Mouse (Mus musculus): ENCODE results near the gene Hdac9. TPM values are rescaled to one million over a fixed set of nuclear protein-coding genes. Genes with fewer than 3 reads are reported as not detected.

Hdac9 gene
- polyA plus RNA-seq, 1 experiment from 2014 or later, result 12.0 TPM

DNA sequence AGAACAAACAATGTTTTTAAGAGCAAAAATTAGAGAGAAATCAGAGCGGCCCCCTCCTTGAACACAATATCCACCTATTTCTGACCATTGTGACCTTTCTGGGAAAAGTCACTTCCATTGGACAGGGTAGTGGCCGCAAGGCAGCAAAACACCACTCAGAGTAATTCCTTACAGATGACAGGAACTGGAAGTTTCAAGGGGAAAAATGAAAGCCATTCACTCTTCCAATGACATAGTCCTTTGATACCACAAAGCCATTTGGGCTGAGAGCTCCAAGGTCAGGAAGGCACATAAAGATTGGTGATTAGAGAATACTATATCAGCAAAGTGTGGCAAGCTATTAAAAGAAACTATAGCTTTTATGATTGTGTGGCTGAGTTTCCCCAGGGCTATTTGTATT is 574.1 kb downstream of the Hdac9 start:
- ATAC-seq (ENCODE audit: low FRiP score) (no peak), DNase-seq (ENCODE audit: low spot score) (no peak)
- no peak overlapping the region for H3K4me2 ChIP-seq (replicated peaks)
- WGBS, result 88% methylated on average over 2 of the region's 2 CpGs
- no peaks in the 10 kb centered on the region for H3K9me3 ChIP-seq (ENCODE audit: control insufficient read depth, low read length)
- no peak overlapping the region for H3K9ac ChIP-seq
- H3K4me3 ChIP-seq (replicated peaks; ENCODE audit: low read length), result no peak overlapping the region
- no peaks in the 10 kb centered on the region for H3K27me3 ChIP-seq (ENCODE audit: control insufficient read depth, insufficient read depth, low read length)
- H3K4me1 ChIP-seq (replicated peaks; ENCODE audit: control insufficient read depth, insufficient read depth, low read length), result no peaks in the 10 kb centered on the region
- no peaks in the 10 kb centered on the region for H3K36me3 ChIP-seq (replicated peaks; ENCODE audit: control insufficient read depth, insufficient read depth)
- H3K27ac ChIP-seq, result no peak overlapping the region

DNA sequence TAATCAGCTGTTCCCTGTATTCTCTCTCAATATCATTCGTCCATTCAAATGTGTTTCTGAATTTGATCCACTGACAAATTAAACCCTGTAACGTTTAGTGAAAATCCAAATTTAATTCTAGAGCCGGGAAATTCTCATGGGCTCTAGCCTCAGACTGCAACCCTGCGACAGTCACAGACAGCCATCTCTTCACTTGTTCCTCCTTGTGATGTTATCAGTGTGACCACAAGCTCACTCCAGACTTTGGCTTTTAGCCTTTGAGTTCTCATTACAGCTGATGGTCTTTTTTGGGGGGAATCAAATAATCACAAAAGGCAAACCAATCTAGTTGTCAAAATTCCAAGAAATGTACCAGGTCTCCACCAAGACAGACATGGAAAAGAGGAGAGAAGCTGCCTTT is 578.0 kb downstream of the Hdac9 start:
- ATAC-seq (ENCODE audit: low FRiP score), result no peak
- no peaks in the 10 kb centered on the region for H3K27me3 ChIP-seq (ENCODE audit: control insufficient read depth, insufficient read depth, low read length)
- no peak overlapping the region for H3K4me3 ChIP-seq (replicated peaks; ENCODE audit: low read length)
- no peaks in the 10 kb centered on the region for H3K4me1 ChIP-seq (replicated peaks; ENCODE audit: control insufficient read depth, insufficient read depth, low read length)
- H3K27ac ChIP-seq, result no peak overlapping the region
- DNase-seq (ENCODE audit: low spot score), result no peak
- H3K9me3 ChIP-seq (ENCODE audit: control insufficient read depth, low read length), result no peaks in the 10 kb centered on the region
- H3K4me2 ChIP-seq (replicated peaks), result no peak overlapping the region
- 83% methylated on average over 4 of the region's 4 CpGs for WGBS
- no peak overlapping the region for H3K9ac ChIP-seq
- H3K36me3 ChIP-seq (replicated peaks; ENCODE audit: control insufficient read depth, insufficient read depth), result no peaks in the 10 kb centered on the region

DNA sequence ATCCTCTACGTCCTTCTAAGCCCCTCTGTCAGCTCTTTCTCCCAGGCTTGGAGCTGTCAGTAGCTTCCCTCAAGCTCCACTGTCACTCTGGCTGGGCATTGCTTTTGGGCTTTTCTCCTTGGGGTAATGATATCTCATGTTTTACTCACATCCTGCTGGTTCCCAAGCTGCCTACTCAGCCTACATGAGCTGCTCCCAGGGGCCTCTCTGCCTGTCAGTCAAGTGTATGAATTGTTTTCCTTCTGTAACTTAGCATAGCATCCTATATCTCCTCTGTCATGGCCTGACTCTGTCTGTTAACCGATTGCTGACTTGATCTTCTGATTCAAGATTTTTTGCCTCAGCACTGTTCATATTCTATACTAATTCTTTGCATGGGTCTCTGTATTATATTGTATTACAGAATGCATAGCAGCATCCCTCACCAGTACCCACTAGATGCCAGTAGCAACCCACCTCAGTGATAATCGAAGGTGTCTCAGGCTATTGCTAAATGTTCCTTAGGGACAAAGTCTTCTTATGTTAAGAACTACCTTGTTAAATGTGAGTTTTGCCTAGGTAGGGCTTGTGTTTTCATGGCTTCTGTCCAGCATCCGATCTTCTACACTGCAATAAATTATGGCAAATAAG is 582.3 kb downstream of the Hdac9 start:
- H3K9me3 ChIP-seq (ENCODE audit: control insufficient read depth, low read length), result no peaks in the 10 kb centered on the region
- no peak overlapping the region for H3K27ac ChIP-seq
- no peak overlapping the region for H3K4me2 ChIP-seq (replicated peaks)
- DNase-seq (ENCODE audit: low spot score) (no peak), ATAC-seq (ENCODE audit: low FRiP score) (no peak)
- no peaks in the 10 kb centered on the region for H3K4me1 ChIP-seq (replicated peaks; ENCODE audit: control insufficient read depth, insufficient read depth, low read length)
- H3K9ac ChIP-seq, result no peak overlapping the region
- no peak overlapping the region for H3K4me3 ChIP-seq (replicated peaks; ENCODE audit: low read length)
- 78% methylated on average over 4 of the region's 4 CpGs for WGBS
- no peaks in the 10 kb centered on the region for H3K36me3 ChIP-seq (replicated peaks; ENCODE audit: control insufficient read depth, insufficient read depth)
- no peaks in the 10 kb centered on the region for H3K27me3 ChIP-seq (ENCODE audit: control insufficient read depth, insufficient read depth, low read length)

DNA sequence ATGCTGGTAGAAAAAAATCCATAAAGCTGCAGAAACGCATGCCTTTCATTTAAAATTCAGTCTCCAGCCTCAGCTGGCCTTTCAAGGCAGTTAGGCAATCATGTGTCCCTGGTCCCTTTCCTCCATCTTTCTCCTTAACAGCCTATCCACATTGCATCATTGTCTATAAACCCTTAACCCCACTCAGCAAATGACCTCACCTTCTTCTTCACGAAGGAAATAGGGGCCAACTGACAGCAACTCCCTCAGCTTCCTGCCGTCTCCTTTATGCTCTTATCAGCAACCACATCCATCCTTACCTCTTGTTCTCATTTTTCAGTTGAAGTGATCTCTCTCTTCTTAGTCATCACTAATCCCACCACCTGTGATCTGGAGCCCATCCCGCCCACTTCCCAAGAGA is 584.0 kb downstream of the Hdac9 start:
- no peak for DNase-seq (ENCODE audit: low spot score)
- Histone ChIP-seq H3K9me3 (ENCODE audit: control insufficient read depth, low read length) (no peaks in the 10 kb centered on the region), H3K4me3 (replicated peaks; ENCODE audit: low read length) (no peak overlapping the region), H3K4me2 (replicated peaks) (no peak overlapping the region), H3K27ac (no peak overlapping the region), H3K36me3 (replicated peaks; ENCODE audit: control insufficient read depth, insufficient read depth) (no peaks in the 10 kb centered on the region), H3K9ac (no peak overlapping the region), H3K27me3 (ENCODE audit: control insufficient read depth, insufficient read depth, low read length) (no peaks in the 10 kb centered on the region), H3K4me1 (replicated peaks; ENCODE audit: control insufficient read depth, insufficient read depth, low read length) (no peaks in the 10 kb centered on the region)
- WGBS, result 71% methylated on average over 4 of the region's 4 CpGs
- ATAC-seq (ENCODE audit: low FRiP score), result no peak

DNA sequence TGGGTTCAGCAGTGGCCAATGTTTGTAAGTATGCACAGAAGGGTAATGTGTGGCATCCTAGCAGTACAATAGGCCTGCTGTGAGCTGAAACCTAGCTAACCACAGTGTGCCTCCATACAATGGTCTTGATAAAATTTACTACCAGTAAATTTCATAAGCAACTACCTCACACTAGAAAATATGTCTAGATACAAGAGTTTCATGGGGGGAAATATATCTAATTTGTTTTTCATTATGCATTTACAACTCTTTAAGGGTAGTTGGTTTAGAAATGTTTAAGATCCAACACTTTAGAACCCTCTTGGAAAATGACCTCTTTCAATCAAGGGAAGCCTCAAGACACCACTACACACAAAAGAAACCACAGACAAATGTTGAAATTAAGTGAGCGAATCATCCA is 589.8 kb downstream of the Hdac9 start:
- no peaks in the 10 kb centered on the region for H3K4me1 ChIP-seq (replicated peaks; ENCODE audit: control insufficient read depth, insufficient read depth, low read length)
- DNase-seq (ENCODE audit: low spot score) (no peak), ATAC-seq (ENCODE audit: low FRiP score) (no peak)
- H3K36me3 ChIP-seq (replicated peaks; ENCODE audit: control insufficient read depth, insufficient read depth), result no peaks in the 10 kb centered on the region
- H3K9ac ChIP-seq, result no peak overlapping the region
- no peak overlapping the region for H3K4me3 ChIP-seq (replicated peaks; ENCODE audit: low read length)
- no peaks in the 10 kb centered on the region for H3K27me3 ChIP-seq (ENCODE audit: control insufficient read depth, insufficient read depth, low read length)
- no peak overlapping the region for H3K4me2 ChIP-seq (replicated peaks)
- H3K9me3 ChIP-seq (ENCODE audit: control insufficient read depth, low read length), result no peaks in the 10 kb centered on the region
- no peak overlapping the region for H3K27ac ChIP-seq
- 90% methylated on average over 1 of the region's 1 CpGs for WGBS

DNA sequence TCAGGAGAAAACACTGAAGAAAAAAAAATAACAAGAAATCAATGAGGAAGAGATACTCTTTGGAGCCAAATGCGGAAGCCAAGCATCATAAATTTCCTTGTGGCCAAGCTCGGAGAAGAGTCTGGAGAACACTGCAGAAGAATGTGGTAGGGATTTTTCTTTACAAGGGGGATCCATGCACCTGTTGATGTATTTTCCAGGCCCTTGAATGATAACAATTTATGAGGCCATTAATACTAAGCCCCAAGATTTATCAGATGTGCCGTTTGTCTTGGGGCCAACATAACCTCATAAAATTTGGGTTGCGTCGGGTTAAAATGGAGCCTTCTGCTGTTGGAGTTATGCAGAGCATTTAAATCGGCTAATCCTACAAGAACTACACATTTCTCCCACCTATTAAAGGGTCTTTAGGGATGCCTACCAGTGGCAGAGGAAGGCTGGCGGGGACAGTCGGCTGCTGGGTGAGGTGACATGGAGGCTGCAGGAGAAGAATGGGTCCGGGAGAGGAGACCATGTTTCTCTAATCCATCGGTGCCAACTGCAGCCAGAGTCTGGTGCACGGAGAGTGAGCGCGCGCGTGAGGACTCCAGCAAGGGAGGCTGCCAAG is 604.7 kb downstream of the Hdac9 start:
- Histone ChIP-seq H3K27me3 (ENCODE audit: control insufficient read depth, insufficient read depth, low read length) (no peaks in the 10 kb centered on the region), H3K9ac (no peak overlapping the region), H3K4me3 (replicated peaks; ENCODE audit: low read length) (no peak overlapping the region), H3K27ac (no peak overlapping the region), H3K4me2 (replicated peaks) (no peak overlapping the region), H3K36me3 (replicated peaks; ENCODE audit: control insufficient read depth, insufficient read depth) (no peaks in the 10 kb centered on the region), H3K4me1 (replicated peaks; ENCODE audit: control insufficient read depth, insufficient read depth, low read length) (no peaks in the 10 kb centered on the region), H3K9me3 (ENCODE audit: control insufficient read depth, low read length) (no peaks in the 10 kb centered on the region)
- ATAC-seq (ENCODE audit: low FRiP score), result no peak
- no peak for DNase-seq (ENCODE audit: low spot score)
- WGBS, result 89% methylated on average over 15 of the region's 15 CpGs

DNA sequence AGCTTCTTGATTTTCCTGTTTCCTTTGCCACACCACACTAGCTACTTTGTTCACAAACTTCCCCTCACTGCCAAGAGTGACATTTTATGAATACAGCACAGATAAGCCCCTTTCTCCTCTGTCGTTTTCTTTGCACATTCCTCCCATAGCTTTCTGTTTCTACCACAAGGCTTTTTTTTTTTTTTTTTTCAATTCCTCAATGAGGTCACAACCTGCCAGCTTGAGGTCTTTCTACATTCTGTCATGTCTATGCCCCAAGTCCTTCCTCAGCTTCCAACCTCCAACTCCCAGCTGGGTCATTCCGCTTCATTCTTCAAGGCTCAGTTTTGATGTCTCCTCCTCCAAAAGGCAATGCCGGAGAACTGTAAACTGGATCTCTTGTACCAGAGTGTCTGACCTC is 611.4 kb downstream of the Hdac9 start:
- 38% methylated on average over 3 of the region's 3 CpGs for WGBS
- Histone ChIP-seq H3K27me3 (ENCODE audit: control insufficient read depth, insufficient read depth, low read length) (no peaks in the 10 kb centered on the region), H3K4me2 (replicated peaks) (no peak overlapping the region), H3K9me3 (ENCODE audit: control insufficient read depth, low read length) (no peaks in the 10 kb centered on the region), H3K4me3 (replicated peaks; ENCODE audit: low read length) (no peak overlapping the region), H3K4me1 (replicated peaks; ENCODE audit: control insufficient read depth, insufficient read depth, low read length) (no peaks in the 10 kb centered on the region), H3K27ac (no peak overlapping the region), H3K9ac (no peak overlapping the region), H3K36me3 (replicated peaks; ENCODE audit: control insufficient read depth, insufficient read depth) (no peaks in the 10 kb centered on the region)
- ATAC-seq (ENCODE audit: low FRiP score) (no peak), DNase-seq (ENCODE audit: low spot score) (no peak)

DNA sequence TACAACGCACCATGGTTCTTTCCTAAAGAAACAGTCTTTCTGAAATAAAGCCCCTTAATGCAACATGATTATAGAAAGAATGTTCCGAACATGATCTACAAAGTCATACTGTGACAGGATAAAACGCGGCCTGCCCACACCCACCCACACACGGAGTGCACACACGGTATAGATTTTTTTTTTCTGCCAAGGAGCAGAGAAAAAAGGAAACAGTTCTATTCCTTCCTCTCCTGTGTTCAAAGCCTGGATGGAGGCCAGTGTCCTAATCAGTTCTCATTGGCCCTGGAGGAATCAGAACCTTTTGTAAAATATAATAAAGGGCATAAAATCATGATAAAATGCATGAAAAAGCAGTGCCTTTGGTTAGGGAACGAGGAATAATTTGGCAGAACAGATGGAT is 624.5 kb downstream of the Hdac9 start:
- H3K4me1 ChIP-seq (replicated peaks; ENCODE audit: control insufficient read depth, insufficient read depth, low read length), result no peaks in the 10 kb centered on the region
- no peaks in the 10 kb centered on the region for H3K9me3 ChIP-seq (ENCODE audit: control insufficient read depth, low read length)
- H3K4me3 ChIP-seq (replicated peaks; ENCODE audit: low read length), result no peak overlapping the region
- no peaks in the 10 kb centered on the region for H3K27me3 ChIP-seq (ENCODE audit: control insufficient read depth, insufficient read depth, low read length)
- no peak overlapping the region for H3K27ac ChIP-seq
- 58% methylated on average over 7 of the region's 7 CpGs for WGBS
- H3K4me2 ChIP-seq (replicated peaks), result no peak overlapping the region
- DNase-seq (ENCODE audit: low spot score) (no peak), ATAC-seq (ENCODE audit: low FRiP score) (no peak)
- H3K9ac ChIP-seq, result no peak overlapping the region
- H3K36me3 ChIP-seq (replicated peaks; ENCODE audit: control insufficient read depth, insufficient read depth), result no peaks in the 10 kb centered on the region

GRCm38 (mm10) chr12:34287218-34287617 is 629.7 kb downstream of the Hdac9 start:
- H3K9me3 ChIP-seq (ENCODE audit: control insufficient read depth, low read length), result no peaks in the 10 kb centered on the region
- H3K27ac ChIP-seq, result no peak overlapping the region
- no peaks in the 10 kb centered on the region for H3K27me3 ChIP-seq (ENCODE audit: control insufficient read depth, insufficient read depth, low read length)
- DNase-seq (ENCODE audit: low spot score) (no peak), ATAC-seq (ENCODE audit: low FRiP score) (no peak)
- H3K4me3 ChIP-seq (replicated peaks; ENCODE audit: low read length), result no peak overlapping the region
- no peak overlapping the region for H3K4me2 ChIP-seq (replicated peaks)
- WGBS, result 57% methylated on average over 2 of the region's 2 CpGs
- no peaks in the 10 kb centered on the region for H3K4me1 ChIP-seq (replicated peaks; ENCODE audit: control insufficient read depth, insufficient read depth, low read length)
- no peak overlapping the region for H3K9ac ChIP-seq
- H3K36me3 ChIP-seq (replicated peaks; ENCODE audit: control insufficient read depth, insufficient read depth), result no peaks in the 10 kb centered on the region

DNA sequence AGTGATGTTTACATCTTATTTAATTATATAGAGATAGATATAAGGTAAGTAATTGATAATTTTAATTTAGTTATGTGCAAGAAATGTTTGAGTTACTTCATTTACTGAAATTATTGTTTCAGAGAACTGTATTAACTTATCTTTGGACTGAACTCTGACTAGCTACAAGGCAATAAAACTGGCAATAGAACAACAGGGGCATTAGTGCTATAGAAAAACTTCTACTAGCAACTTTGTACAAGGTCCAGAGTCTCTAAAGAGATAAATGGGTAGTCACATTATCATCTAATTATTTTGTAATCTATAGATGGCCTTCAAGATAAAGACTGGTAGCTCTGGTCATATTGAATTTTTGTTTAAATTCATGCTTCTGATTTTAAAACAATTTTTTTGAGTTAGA is 632.0 kb downstream of the Hdac9 start:
- H3K27ac ChIP-seq, result no peak overlapping the region

More for the DNA sequence above, 632.0 kb downstream of the Hdac9 start:
- Histone ChIP-seq H3K4me3 (replicated peaks; ENCODE audit: low read length) (no peak overlapping the region), H3K4me1 (replicated peaks; ENCODE audit: control insufficient read depth, insufficient read depth, low read length) (no peaks in the 10 kb centered on the region), H3K4me2 (replicated peaks) (no peak overlapping the region), H3K27me3 (ENCODE audit: control insufficient read depth, insufficient read depth, low read length) (no peaks in the 10 kb centered on the region), H3K9ac (no peak overlapping the region), H3K36me3 (replicated peaks; ENCODE audit: control insufficient read depth, insufficient read depth) (no peaks in the 10 kb centered on the region), H3K9me3 (ENCODE audit: control insufficient read depth, low read length) (no peaks in the 10 kb centered on the region)
- DNase-seq (ENCODE audit: low spot score) (no peak), ATAC-seq (ENCODE audit: low FRiP score) (no peak)

Data from hindbrain, embryonic 14.5 days (tissue).